9 mouse cellular contexts compared by ENCODE assay signal in genomic region chr9:44093612-44094503, GRCm38 (mm10). TPM values are rescaled to one million over a fixed set of nuclear protein-coding genes. Genes with fewer than 3 reads are reported as not detected.
A peak's percentile ranks its signal among the peaks of the same experiment; 100 is the strongest.
DNase-seq lines count a peak whose midpoint lies in the region; ATAC-seq lines count a peak whose summit lies in the region.
"Had no signal": no experiment of that assay in that cellular context is flagged by ENCODE, and none has a peak within 500 bp of the region (broad histone marks: within the 10 kb centered on the region; RNA-seq: fewer than 3 reads in every experiment).

No protein-coding gene starts in this region.

- no peaks in the 10 kb centered on the region for H3K9me3 ChIP-seq in intestine, embryonic 15.5 days
- H3K9me3 ChIP-seq in midbrain, embryonic 11.5 days (ENCODE audit: control insufficient read depth, low read length) = no peaks in the 10 kb centered on the region

- no peaks in the 10 kb centered on the region for H3K27me3 ChIP-seq in intestine, embryonic 15.5 days (replicated peaks)
- H3K27me3 ChIP-seq in midbrain, embryonic 11.5 days (ENCODE audit: control insufficient read depth, insufficient read depth, low read length) = no peaks in the 10 kb centered on the region

- H3K4me3 ChIP-seq in intestine, embryonic 15.5 days (replicated peaks) = no peak overlapping the region
- no peak overlapping the region for H3K4me3 ChIP-seq in midbrain, embryonic 11.5 days (ENCODE audit: low read depth, low read length)

- H3K27ac ChIP-seq in intestine, embryonic 15.5 days = no peak overlapping the region
- H3K27ac ChIP-seq in midbrain, embryonic 11.5 days (ENCODE audit: low read depth, low read length) = no peak overlapping the region

- H3K4me1 ChIP-seq in intestine, embryonic 15.5 days (replicated peaks) = peaks cover 17% of the 10 kb centered on the region
- H3K4me1 ChIP-seq in midbrain, embryonic 11.5 days (ENCODE audit: control insufficient read depth, insufficient read depth, low read length) = peaks cover 15% of the 10 kb centered on the region

- WGBS in intestine, embryonic 15.5 days = 39% methylated on average over 24 of the region's 24 CpGs
- WGBS in midbrain, embryonic 11.5 days = 33% methylated on average over 24 of the region's 24 CpGs

- ATAC-seq in intestine, embryonic 15.5 days = peak; percentile 58
- peak; percentile 73 for ATAC-seq in midbrain, embryonic 11.5 days (ENCODE audit: low FRiP score)

- peaks cover 3% of the 10 kb centered on the region; the same call in 1 of the 2 replicates for H3K36me3 ChIP-seq in intestine, embryonic 15.5 days
- H3K36me3 ChIP-seq in midbrain, embryonic 11.5 days (ENCODE audit: control insufficient read depth, insufficient read depth, low read length) = no peaks in the 10 kb centered on the region; the same call in 1 of the 2 replicates

- no peak overlapping the region; the same call in 1 of the 2 replicates for H3K4me2 ChIP-seq in intestine, embryonic 15.5 days (replicated peaks)
- peak overlapping the region; percentile 29 for H3K4me2 ChIP-seq in midbrain, embryonic 11.5 days

- intact Hi-C loops in left cerebral cortex, postnatal 4 days (cut with DNase I) = no loop called here

- H3K9ac ChIP-seq in intestine, embryonic 15.5 days = no peak overlapping the region
- no peak overlapping the region for H3K9ac ChIP-seq in midbrain, embryonic 11.5 days (ENCODE audit: low read length)

- peak; percentile 72 for DNase-seq in R1 (ENCODE audit: low read depth, low spot score)
- peak; percentile 88 for DNase-seq in cerebellum, postnatal 36 days
- DNase-seq in gastrocnemius, postnatal 10 days = peak; percentile 82
- peak; percentile 79 for DNase-seq in left cerebral cortex, postnatal 4 days
- peak; percentile 94 for DNase-seq in midbrain, embryonic 11.5 days (ENCODE audit: low spot score, missing footprints)
- peak; percentile 73 for DNase-seq in skeletal muscle tissue, adult 2 months (ENCODE audit: low read depth, low spot score)
- no peak for DNase-seq in c-Kit-positive CD71-positive TER-119-positive erythroid progenitor cells, embryonic 14.5 days (ENCODE audit: low spot score)

RNA-seq across cellular contexts. Expression of gene Mfrp, which starts 7.7 kb away (rescaled TPM):
- total RNA-seq in gastrocnemius, postnatal 10 days (2021) = under 1 TPM in 1 of 2 experiments, not detected in 1; 0.18 TPM
- 0.06 and 0.10 TPM in 2 replicates for polyA plus RNA-seq in intestine, embryonic 15.5 days (2015; fragmentation: Nextera tagmentation; extraction: Ambion mirVana)
- not detected for total RNA-seq in left cerebral cortex, postnatal 4 days (2021)
- polyA plus RNA-seq in midbrain, embryonic 11.5 days (2014; fragmentation: Nextera tagmentation; extraction: Ambion mirVana) = not detected in 2 replicates
- total RNA-seq: gastrocnemius, postnatal 36 days had no signal

RNA-seq across cellular contexts. Expression of gene C1qtnf5, which starts 13.2 kb away (rescaled TPM):
- total RNA-seq in gastrocnemius, postnatal 10 days (2021) = 10 to 100 TPM; 25.9 to 26.0 TPM
- 3.1 and 3.5 TPM in 2 replicates for polyA plus RNA-seq in intestine, embryonic 15.5 days (2015; fragmentation: Nextera tagmentation; extraction: Ambion mirVana)
- total RNA-seq in left cerebral cortex, postnatal 4 days (2021) = 10 to 100 TPM in 1 of 2 experiments, 1 to 10 TPM in 1; 5.3 to 10.6 TPM
- polyA plus RNA-seq in midbrain, embryonic 11.5 days (2014; fragmentation: Nextera tagmentation; extraction: Ambion mirVana) = 0.85 and 0.99 TPM in 2 replicates

RNA-seq across cellular contexts. Expression of gene Gm49380, which starts 19.4 kb away (rescaled TPM):
- total RNA-seq in gastrocnemius, postnatal 10 days (2021) = under 1 TPM; 0.23 to 0.49 TPM
- 0.10 TPM in 1 of 2 replicates, not detected in the other for polyA plus RNA-seq in intestine, embryonic 15.5 days (2015; fragmentation: Nextera tagmentation; extraction: Ambion mirVana)
- total RNA-seq in left cerebral cortex, postnatal 4 days (2021) = under 1 TPM in 1 of 2 experiments, not detected in 1; 0.44 TPM
- polyA plus RNA-seq in midbrain, embryonic 11.5 days (2014; fragmentation: Nextera tagmentation; extraction: Ambion mirVana) = 0.23 and 0.36 TPM in 2 replicates

RNA-seq across cellular contexts. Expression of gene Rnf26, which starts 19.5 kb away (rescaled TPM):
- 10 to 100 TPM; 13.0 to 15.1 TPM for total RNA-seq in gastrocnemius, postnatal 10 days (2021)
- polyA plus RNA-seq in intestine, embryonic 15.5 days (2015; fragmentation: Nextera tagmentation; extraction: Ambion mirVana) = 56.9 and 57.9 TPM in 2 replicates
- total RNA-seq in left cerebral cortex, postnatal 4 days (2021) = 10 to 100 TPM; 31.1 to 33.1 TPM
- polyA plus RNA-seq in midbrain, embryonic 11.5 days (2014; fragmentation: Nextera tagmentation; extraction: Ambion mirVana) = 49.5 and 56.4 TPM in 2 replicates

RNA-seq across cellular contexts. Expression of gene Usp2, which starts 27.0 kb away (rescaled TPM):
- total RNA-seq in gastrocnemius, postnatal 10 days (2021) = 100 to 1,000 TPM; 102 to 133 TPM
- 10.8 and 16.6 TPM in 2 replicates for polyA plus RNA-seq in intestine, embryonic 15.5 days (2015; fragmentation: Nextera tagmentation; extraction: Ambion mirVana)
- 10 to 100 TPM; 30.2 to 31.9 TPM for total RNA-seq in left cerebral cortex, postnatal 4 days (2021)
- 7.3 and 9.7 TPM in 2 replicates for polyA plus RNA-seq in midbrain, embryonic 11.5 days (2014; fragmentation: Nextera tagmentation; extraction: Ambion mirVana)
